Mouse (Mus musculus) forebrain, embryonic 16.5 days (tissue): Measurements from ENCODE around the gene Tas2r118. TPM values are rescaled to one million over a fixed set of nuclear protein-coding genes. Genes with fewer than 3 reads are reported as not detected.

Source experiments
- ATAC-seq: fragments of 200-750 bp; cut with Nextera tagmentation; 2 replicates; pipeline ENCODE4 v1.8.0; 2017; ENCODE audit warnings: mild to moderate bottlenecking, moderate library complexity
- H3K27ac ChIP-seq: fragments of 300-500 bp; sonication (generic); 2 replicates; pipeline ENCODE4 v1.5.1; 2014; ENCODE audit warnings: low read length, control low read depth
- H3K27me3 ChIP-seq: fragments of 300-500 bp; sonication (generic); replicated peaks from 2 replicates; pipeline ENCODE4 v1.6.1; 2014; ENCODE audit warnings: low read length; ENCODE audit not compliant: control insufficient read depth, insufficient read depth
- H3K36me3 ChIP-seq: fragments of 300-500 bp; sonication (generic); 2 replicates; pipeline ENCODE4 v1.6.1; 2014; ENCODE audit not compliant: control insufficient read depth, insufficient read depth
- H3K4me1 ChIP-seq: fragments of 300-500 bp; sonication (generic); replicated peaks from 2 replicates; pipeline ENCODE4 v1.6.1; 2014; ENCODE audit warnings: low read length; ENCODE audit not compliant: control insufficient read depth, insufficient read depth
- H3K4me2 ChIP-seq: fragments of 300-500 bp; sonication (generic); 2 replicates; pipeline ENCODE4 v1.6.1; 2014; ENCODE audit warnings: mild to moderate bottlenecking, low read length, control low read depth
- H3K4me3 ChIP-seq: fragments of 300-500 bp; sonication (generic); replicated peaks from 2 replicates; pipeline ENCODE4 v1.5.1; 2014; ENCODE audit warnings: mild to moderate bottlenecking, low read length, control low read depth
- H3K9ac ChIP-seq: fragments of 300-500 bp; sonication (generic); replicated peaks from 2 replicates; pipeline ENCODE4 v1.6.1; 2014; ENCODE audit warnings: low read depth, low read length, control low read depth
- H3K9me3 ChIP-seq: fragments of 300-500 bp; sonication (generic); 2 replicates; pipeline ENCODE4 v1.6.1; 2016; ENCODE audit warnings: low read length; ENCODE audit not compliant: control insufficient read depth
- WGBS: fragments of 180-500 bp; shearing (Covaris S2); extraction: QIAGEN DNeasy Blood & Tissue Kit; methylation state at CpG from one replicate; pipeline ENCODE4 v1.1.7; 2014; 5-methylcytosine and 5-hydroxymethylcytosine counted together
- polyA plus RNA-seq: library from polyadenylated mRNA; unstranded; fragments of >200 nt; fragmentation: Nextera tagmentation; extraction: Ambion mirVana; gene quantifications from 2 replicates; pipeline ENCODE4 v1.2.1, GENCODE M21; 2015

Gene Tas2r118
- polyA plus RNA-seq, 1 experiment from 2014 or later = not detected

- no peak overlapping the region for H3K4me3 ChIP-seq
- no peak overlapping the region for H3K4me2 ChIP-seq
- peaks cover 4% of the 10 kb centered on the region; the same call in 1 of the 2 replicates for H3K4me1 ChIP-seq
- H3K9me3 ChIP-seq = no peaks in the 10 kb centered on the region
- H3K36me3 ChIP-seq = no peaks in the 10 kb centered on the region
- 47% methylated on average over 2 of the region's 2 CpGs for WGBS
- no peak overlapping the region for H3K27ac ChIP-seq
- no peak for ATAC-seq
- H3K27me3 ChIP-seq = no peaks in the 10 kb centered on the region
- H3K9ac ChIP-seq = no peak overlapping the region
Measured at GRCm38 (mm10) chr6:23938575-23939488, 31.0 kb downstream of the Tas2r118 start.

- Histone ChIP-seq H3K9me3 (no peaks in the 10 kb centered on the region), H3K27me3 (no peaks in the 10 kb centered on the region), H3K4me3 (no peak overlapping the region), H3K4me1 (peaks cover 4% of the 10 kb centered on the region; the same call in 1 of the 2 replicates), H3K4me2 (no peak overlapping the region), H3K36me3 (no peaks in the 10 kb centered on the region), H3K9ac (no peak overlapping the region), H3K27ac (no peak overlapping the region)
- WGBS = 11% methylated on average over 4 of the region's 4 CpGs
- ATAC-seq = no peak
Measured at GRCm38 (mm10) chr6:23936414-23936813, 33.4 kb downstream of the Tas2r118 start.

- 7% methylated on average over 2 of the region's 2 CpGs for WGBS
Measured at GRCm38 (mm10) chr6:23923806-23924205, 46.1 kb downstream of the Tas2r118 start.

More at GRCm38 (mm10) chr6:23923806-23924205, 46.1 kb downstream of the Tas2r118 start:
- 0 out of 2 replicates have a peak, but pooled peaks cover 3% of the 10 kb centered on the region for H3K4me1 ChIP-seq
- no peak overlapping the region for H3K9ac ChIP-seq
- no peaks in the 10 kb centered on the region for H3K27me3 ChIP-seq
- H3K9me3 ChIP-seq = no peaks in the 10 kb centered on the region
- no peak overlapping the region for H3K4me3 ChIP-seq
- no peak overlapping the region for H3K4me2 ChIP-seq
- H3K27ac ChIP-seq = no peak overlapping the region
- no peaks in the 10 kb centered on the region for H3K36me3 ChIP-seq
- 0 out of 2 replicates have a peak, but pooled peaks have one; percentile 38 for ATAC-seq

Other genes with a start within 250 kb of the Tas2r118 start
- gene Cadps2, start 130.6 kb downstream of the Tas2r118 start, polyA plus RNA-seq = 3.8 and 5.2 TPM in 2 replicates
- gene Slc13a1, start 198.0 kb upstream of the Tas2r118 start, polyA plus RNA-seq = 0.13 TPM in 1 of 2 replicates, not detected in the other